Mouse (Mus musculus): ENCODE data around the gene Mdfic. TPM values are rescaled to one million over a fixed set of nuclear protein-coding genes. Genes with fewer than 3 reads are reported as not detected.
A peak's percentile ranks its signal among the peaks of the same experiment; 100 is the strongest.

Gene Mdfic
- polyA plus RNA-seq, 1 experiment, result 107 TPM

- Histone ChIP-seq H3K4me1 (ENCODE audit: control insufficient read depth, insufficient read depth, low read length) (peaks cover 30% of the 10 kb centered on the region), H3K4me3 (ENCODE audit: insufficient read depth, low read length) (no peak overlapping the region), H3K27ac (ENCODE audit: insufficient read depth, low read depth, low read length) (peak overlapping the region; percentile 52)
- TF ChIP-seq POLR2A (IDR thresholded peaks at IDR 0.05; ENCODE audit: borderline replicate concordance, low read depth, low read length) (no peak), CTCF (IDR thresholded peaks at IDR 0.05; ENCODE audit: low read depth, low read length) (no peak)
These were observed 18.0 kb downstream of the Mdfic start for GRCm38 (mm10) chr6:15738331-15738943.

GRCm38 (mm10) chr6:15739132-15739531 lies 18.7 kb downstream of the Mdfic start:
- Histone ChIP-seq H3K27ac (ENCODE audit: insufficient read depth, low read depth, low read length) (peak overlapping the region; percentile 52), H3K4me3 (ENCODE audit: insufficient read depth, low read length) (no peak overlapping the region), H3K4me1 (ENCODE audit: control insufficient read depth, insufficient read depth, low read length) (peaks cover 28% of the 10 kb centered on the region)
- no peak for TF ChIP-seq POLR2A (IDR thresholded peaks at IDR 0.05; ENCODE audit: borderline replicate concordance, low read depth, low read length)
- no peak for TF ChIP-seq CTCF (IDR thresholded peaks at IDR 0.05; ENCODE audit: low read depth, low read length)

- no peak for TF ChIP-seq POLR2A (IDR thresholded peaks at IDR 0.05; ENCODE audit: borderline replicate concordance, low read depth, low read length)
- TF ChIP-seq CTCF (IDR thresholded peaks at IDR 0.05; ENCODE audit: low read depth, low read length), result no peak
- Histone ChIP-seq H3K4me1 (ENCODE audit: control insufficient read depth, insufficient read depth, low read length) (peaks cover 18% of the 10 kb centered on the region), H3K27ac (ENCODE audit: insufficient read depth, low read depth, low read length) (no peak overlapping the region), H3K4me3 (ENCODE audit: insufficient read depth, low read length) (no peak overlapping the region)
These were observed 22.2 kb downstream of the Mdfic start for GRCm38 (mm10) chr6:15742591-15743149.

- TF ChIP-seq CTCF (IDR thresholded peaks at IDR 0.05; ENCODE audit: low read depth, low read length) (no peak), POLR2A (IDR thresholded peaks at IDR 0.05; ENCODE audit: borderline replicate concordance, low read depth, low read length) (no peak)
- H3K27ac ChIP-seq (ENCODE audit: insufficient read depth, low read depth, low read length), result no peak overlapping the region
These were observed 22.9 kb downstream of the Mdfic start for GRCm38 (mm10) chr6:15743291-15743792.

GRCm38 (mm10) chr6:15743793-15744192 lies 23.3 kb downstream of the Mdfic start:
- H3K27ac ChIP-seq (ENCODE audit: insufficient read depth, low read depth, low read length), result no peak overlapping the region
- H3K4me1 ChIP-seq (ENCODE audit: control insufficient read depth, insufficient read depth, low read length), result peaks cover 17% of the 10 kb centered on the region
- H3K4me3 ChIP-seq (ENCODE audit: insufficient read depth, low read length), result no peak overlapping the region
- TF ChIP-seq POLR2A (IDR thresholded peaks at IDR 0.05; ENCODE audit: borderline replicate concordance, low read depth, low read length) (no peak), CTCF (IDR thresholded peaks at IDR 0.05; ENCODE audit: low read depth, low read length) (no peak)

More at GRCm38 (mm10) chr6:15743291-15743792, 22.9 kb downstream of the Mdfic start:
- H3K4me1 ChIP-seq (ENCODE audit: control insufficient read depth, insufficient read depth, low read length), result peaks cover 19% of the 10 kb centered on the region
- no peak overlapping the region for H3K4me3 ChIP-seq (ENCODE audit: insufficient read depth, low read length)

GRCm38 (mm10) chr6:15745313-15745712 lies 24.9 kb downstream of the Mdfic start:
- peaks cover 11% of the 10 kb centered on the region for H3K4me1 ChIP-seq (ENCODE audit: control insufficient read depth, insufficient read depth, low read length)
- H3K4me3 ChIP-seq (ENCODE audit: insufficient read depth, low read length), result no peak overlapping the region
- TF ChIP-seq POLR2A (IDR thresholded peaks at IDR 0.05; ENCODE audit: borderline replicate concordance, low read depth, low read length) (no peak), CTCF (IDR thresholded peaks at IDR 0.05; ENCODE audit: low read depth, low read length) (no peak)
- H3K27ac ChIP-seq (ENCODE audit: insufficient read depth, low read depth, low read length), result no peak overlapping the region

GRCm38 (mm10) chr6:15745891-15746290 lies 25.4 kb downstream of the Mdfic start:
- TF ChIP-seq CTCF (IDR thresholded peaks at IDR 0.05; ENCODE audit: low read depth, low read length), result no peak
- TF ChIP-seq POLR2A (IDR thresholded peaks at IDR 0.05; ENCODE audit: borderline replicate concordance, low read depth, low read length), result no peak
- H3K4me1 ChIP-seq (ENCODE audit: control insufficient read depth, insufficient read depth, low read length), result peaks cover 11% of the 10 kb centered on the region
- H3K4me3 ChIP-seq (ENCODE audit: insufficient read depth, low read length), result no peak overlapping the region
- no peak overlapping the region for H3K27ac ChIP-seq (ENCODE audit: insufficient read depth, low read depth, low read length)

GRCm38 (mm10) chr6:15747396-15748155 lies 27.1 kb downstream of the Mdfic start:
- TF ChIP-seq CTCF (IDR thresholded peaks at IDR 0.05; ENCODE audit: low read depth, low read length), result no peak
- no peak for TF ChIP-seq POLR2A (IDR thresholded peaks at IDR 0.05; ENCODE audit: borderline replicate concordance, low read depth, low read length)
- Histone ChIP-seq H3K4me1 (ENCODE audit: control insufficient read depth, insufficient read depth, low read length) (peaks cover 16% of the 10 kb centered on the region), H3K27ac (ENCODE audit: insufficient read depth, low read depth, low read length) (no peak overlapping the region), H3K4me3 (ENCODE audit: insufficient read depth, low read length) (no peak overlapping the region)

- no peak overlapping the region for H3K27ac ChIP-seq (ENCODE audit: insufficient read depth, low read depth, low read length)
- no peak for TF ChIP-seq CTCF (IDR thresholded peaks at IDR 0.05; ENCODE audit: low read depth, low read length)
- TF ChIP-seq POLR2A (IDR thresholded peaks at IDR 0.05; ENCODE audit: borderline replicate concordance, low read depth, low read length), result no peak
- no peak overlapping the region for H3K4me3 ChIP-seq (ENCODE audit: insufficient read depth, low read length)
- peaks cover 20% of the 10 kb centered on the region for H3K4me1 ChIP-seq (ENCODE audit: control insufficient read depth, insufficient read depth, low read length)
These were observed 27.8 kb downstream of the Mdfic start for GRCm38 (mm10) chr6:15748236-15748635.

GRCm38 (mm10) chr6:15748943-15749342 lies 28.5 kb downstream of the Mdfic start:
- no peak overlapping the region for H3K4me3 ChIP-seq (ENCODE audit: insufficient read depth, low read length)
- peaks cover 20% of the 10 kb centered on the region for H3K4me1 ChIP-seq (ENCODE audit: control insufficient read depth, insufficient read depth, low read length)
- TF ChIP-seq POLR2A (IDR thresholded peaks at IDR 0.05; ENCODE audit: borderline replicate concordance, low read depth, low read length) (no peak), CTCF (IDR thresholded peaks at IDR 0.05; ENCODE audit: low read depth, low read length) (no peak)
- H3K27ac ChIP-seq (ENCODE audit: insufficient read depth, low read depth, low read length), result no peak overlapping the region

All from bone marrow macrophage, adult 2 months (primary cell).